Mouse (Mus musculus) c-Kit-positive CD71-positive TER-119-negative erythroid progenitor cells, embryonic 14.5 days (primary cell): ENCODE data around the gene Vps37b.
A peak's percentile ranks its signal among the peaks of the same experiment; 100 is the strongest.
"Not testable (repeated sequence)": the region's sequence is repeated elsewhere in the genome, so short reads cannot be mapped to it uniquely, and the experiment has no call there.

Experiments
- DNase-seq: peaks from one replicate; pipeline ENCODE4 v3.0.0-alpha.2; 2013; ENCODE audit warnings: low read depth

Vps37b gene

GRCm38 (mm10) chr5:124032001-124032508 lies at the start of gene Vps37b:
Gene Vps37b (minus strand): TSS chr5:124032270.
- peak; percentile 81 for DNase-seq

GRCm38 (mm10) chr5:124079880-124080279 lies 47.8 kb upstream of the Vps37b start:
- no peak for DNase-seq

GRCm38 (mm10) chr5:124078794-124079416 lies 46.8 kb upstream of the Vps37b start:
- no peak for DNase-seq

DNA sequence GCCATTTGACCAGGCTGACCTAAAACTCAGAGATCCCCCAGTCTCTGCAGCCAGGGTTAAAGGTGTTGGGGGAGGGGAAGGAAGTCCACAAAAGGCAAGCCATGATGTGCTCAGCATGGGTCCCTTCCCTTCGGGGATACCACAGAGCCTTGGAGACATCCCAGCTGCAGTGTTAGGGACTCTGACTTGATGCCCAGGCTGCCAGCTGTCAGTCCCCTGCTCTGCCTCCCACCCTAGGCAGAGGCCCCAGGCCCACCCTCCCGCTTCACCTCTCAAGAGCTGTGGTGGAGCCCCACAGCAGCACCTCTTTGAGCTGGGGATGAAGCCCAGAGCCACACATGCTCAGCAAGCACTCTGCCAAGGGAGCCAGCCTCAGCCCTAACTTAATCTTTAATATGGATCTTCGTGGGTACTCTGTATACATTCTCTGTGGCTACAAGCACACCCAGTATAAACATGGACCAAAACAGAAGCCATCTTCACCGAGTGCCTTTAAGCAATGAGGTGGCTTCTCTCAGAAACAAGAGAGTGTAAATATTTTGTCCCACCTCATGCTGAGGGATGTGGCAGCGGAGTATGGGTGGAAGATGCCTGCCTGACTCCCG lies 45.9 kb upstream of the Vps37b start:
- DNase-seq, result no peak

DNA sequence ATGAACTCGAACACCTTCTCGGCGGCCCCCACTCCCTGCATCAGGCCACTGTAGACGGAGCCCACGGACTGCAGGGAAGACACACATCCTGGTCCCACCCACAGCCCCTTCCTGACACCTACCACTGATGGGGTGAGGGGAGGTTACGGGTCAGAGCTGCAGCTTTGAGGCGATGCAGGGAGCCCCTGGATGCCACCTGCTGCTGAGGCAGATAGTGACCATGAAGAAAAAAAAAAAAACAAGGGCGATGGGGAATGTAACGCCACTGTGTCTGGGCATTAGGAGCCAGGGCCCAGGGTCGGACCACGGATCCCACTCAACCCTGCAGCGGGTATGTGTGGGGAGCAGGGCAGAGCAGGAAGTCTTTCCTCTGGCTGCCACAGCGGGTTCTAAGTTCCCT lies 45.2 kb upstream of the Vps37b start:
- no peak for DNase-seq

- DNase-seq, result no peak
Measured at GRCm38 (mm10) chr5:124076559-124076958, 44.5 kb upstream of the Vps37b start.

DNA sequence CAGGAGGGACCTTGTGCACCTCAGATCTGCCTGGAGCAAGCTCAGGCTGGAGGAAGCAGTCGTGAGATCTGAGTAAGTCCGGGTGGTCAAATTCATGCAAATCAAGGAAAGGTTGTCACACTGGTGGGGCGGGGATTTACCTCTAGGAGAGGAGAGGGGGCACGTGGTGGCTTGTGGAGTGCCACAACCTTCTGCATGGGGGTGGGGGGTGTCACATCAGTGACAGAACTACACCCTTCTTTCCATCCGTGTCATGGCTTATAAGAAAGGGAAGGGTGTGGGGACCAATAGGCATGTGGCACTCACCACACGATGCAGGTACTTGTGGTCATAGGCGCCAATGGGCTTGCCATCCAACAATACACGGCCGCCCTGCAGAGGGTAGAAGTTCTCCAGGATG lies 43.6 kb upstream of the Vps37b start:
- DNase-seq, result no peak

- DNase-seq, result no peak
Measured at GRCm38 (mm10) chr5:124074845-124075307, 42.8 kb upstream of the Vps37b start.

DNA sequence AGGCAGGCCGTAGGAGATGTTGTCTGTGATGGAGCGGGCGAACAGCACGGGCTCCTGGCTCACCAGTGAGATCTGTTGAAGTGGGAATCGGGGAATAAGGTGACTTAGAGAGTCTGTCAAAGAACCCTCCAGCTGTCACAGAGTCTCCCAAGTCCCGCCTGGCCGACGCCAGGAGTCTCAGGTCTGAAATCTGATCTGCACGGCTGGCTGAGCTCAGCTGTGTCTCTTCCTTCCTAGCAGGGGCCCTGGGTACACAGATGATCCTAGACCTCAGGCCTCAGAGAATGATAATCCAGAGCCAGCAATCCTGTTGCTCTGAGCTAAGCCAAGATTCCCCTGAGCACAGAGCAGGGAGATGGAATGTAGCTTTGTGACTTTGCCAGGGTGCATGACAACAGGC lies 41.6 kb upstream of the Vps37b start:
- no peak for DNase-seq

- DNase-seq, result no peak
Measured at GRCm38 (mm10) chr5:124069657-124070056, 37.6 kb upstream of the Vps37b start.

GRCm38 (mm10) chr5:124062037-124062824 lies 30.2 kb upstream of the Vps37b start:
- no peak for DNase-seq

GRCm38 (mm10) chr5:124059677-124060076 lies 27.6 kb upstream of the Vps37b start:
- DNase-seq, result no peak

- no peak for DNase-seq
Measured at GRCm38 (mm10) chr5:124058749-124059148, 26.7 kb upstream of the Vps37b start.

DNA sequence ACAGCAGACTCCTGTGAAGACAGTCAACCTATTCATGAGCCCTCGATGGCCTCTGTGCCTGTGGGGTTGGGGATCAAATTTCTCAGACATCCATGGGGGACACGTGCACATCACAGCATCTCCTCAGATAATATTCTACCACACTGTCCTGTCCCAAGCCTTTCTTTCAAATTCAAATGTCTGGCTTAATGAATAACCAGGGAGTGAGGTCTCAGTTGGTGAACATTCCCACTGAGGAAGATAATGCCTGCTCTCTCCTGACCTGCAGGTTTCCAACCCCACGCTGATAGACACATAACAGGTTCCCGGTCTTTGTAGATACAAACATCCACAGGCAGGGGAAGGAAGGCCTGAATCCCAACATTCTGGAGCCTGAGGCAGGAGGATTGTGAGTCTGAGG lies 24.9 kb upstream of the Vps37b start:
- no peak for DNase-seq

DNA sequence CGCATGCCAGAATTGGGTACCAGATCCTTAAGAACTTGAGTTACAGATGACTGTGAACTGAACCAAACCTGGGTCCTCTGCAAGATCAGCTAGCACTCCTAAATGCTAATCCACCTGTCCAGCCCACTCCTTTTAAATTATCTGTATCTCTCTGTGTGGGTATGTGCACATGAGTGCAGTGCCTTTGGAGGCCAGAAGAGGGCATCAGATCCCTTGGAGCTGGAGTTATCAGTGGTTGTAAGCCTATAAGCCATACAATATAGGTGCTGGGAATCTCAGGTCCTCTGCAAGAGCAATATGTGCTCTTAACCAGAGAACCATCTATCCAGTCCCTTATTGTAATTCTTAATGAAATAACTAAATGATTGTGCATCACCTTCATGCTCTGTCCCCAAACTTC lies 24.1 kb upstream of the Vps37b start:
- no peak for DNase-seq

DNA sequence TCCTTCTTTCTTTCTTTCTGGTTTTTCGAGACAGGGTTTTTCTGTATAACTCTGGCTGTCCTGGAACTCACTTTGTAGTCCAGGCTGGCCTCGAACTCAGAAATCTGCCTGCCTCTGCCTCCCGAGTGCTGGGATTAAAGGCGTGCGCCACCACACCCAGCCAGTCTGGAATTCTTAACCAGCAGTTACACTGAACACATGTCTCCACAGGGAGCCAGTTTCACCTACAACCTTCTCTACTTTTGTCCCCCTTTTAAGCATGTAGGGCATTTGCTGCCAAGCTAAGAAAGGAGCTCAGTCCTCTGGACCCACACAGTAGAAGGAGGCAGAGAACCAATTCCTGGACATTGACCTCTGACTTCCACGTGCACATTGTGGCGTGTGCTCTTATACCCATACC lies 20.6 kb upstream of the Vps37b start:
- not testable (repeated sequence) for DNase-seq

- DNase-seq, result peak; percentile 75
Measured at GRCm38 (mm10) chr5:124051899-124052491, 19.9 kb upstream of the Vps37b start.

GRCm38 (mm10) chr5:124050095-124051050 lies 18.3 kb upstream of the Vps37b start:
- no peak for DNase-seq

GRCm38 (mm10) chr5:124049249-124050045 lies 17.4 kb upstream of the Vps37b start:
- no peak for DNase-seq

DNA sequence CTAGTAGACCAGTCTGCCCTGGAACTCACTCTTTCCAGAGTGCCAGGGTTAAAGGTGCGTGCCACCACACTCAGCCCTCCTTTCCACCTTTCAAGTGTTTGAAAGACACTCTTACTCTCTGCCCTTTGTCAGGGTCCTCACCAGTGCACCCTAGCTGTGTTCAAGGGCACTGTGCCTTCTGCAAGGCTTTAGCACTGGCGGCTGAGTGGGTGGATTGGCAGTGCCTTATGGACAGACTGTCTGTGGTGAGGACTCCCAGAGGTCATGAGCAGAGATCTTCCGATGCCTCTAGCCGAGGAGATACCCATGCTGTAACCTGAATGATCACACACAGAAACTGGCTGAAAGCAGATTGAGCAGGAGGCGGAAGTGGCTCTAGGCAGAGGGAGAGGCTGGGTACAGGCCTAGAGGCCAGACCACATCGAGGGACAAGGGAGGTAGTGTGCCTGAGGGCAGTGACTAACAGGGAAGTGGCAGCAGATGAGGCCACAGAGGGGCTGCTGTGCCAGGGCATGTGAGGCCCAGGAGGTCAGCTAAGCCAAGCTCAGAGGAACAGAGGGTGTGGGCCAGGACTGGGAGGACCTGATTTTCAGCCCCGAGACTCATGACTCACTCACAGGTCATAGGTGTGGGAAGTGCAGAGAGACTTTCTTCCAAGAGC lies 14.8 kb upstream of the Vps37b start:
- no peak for DNase-seq
